Mouse (Mus musculus): ENCODE measurements around the gene Zfp775.
A peak's percentile ranks its signal among the peaks of the same experiment; 100 is the strongest.
"Not testable (repeated sequence)": the region's sequence is repeated elsewhere in the genome, so short reads cannot be mapped to it uniquely, and the experiment has no call there.

The Zfp775 gene

DNA sequence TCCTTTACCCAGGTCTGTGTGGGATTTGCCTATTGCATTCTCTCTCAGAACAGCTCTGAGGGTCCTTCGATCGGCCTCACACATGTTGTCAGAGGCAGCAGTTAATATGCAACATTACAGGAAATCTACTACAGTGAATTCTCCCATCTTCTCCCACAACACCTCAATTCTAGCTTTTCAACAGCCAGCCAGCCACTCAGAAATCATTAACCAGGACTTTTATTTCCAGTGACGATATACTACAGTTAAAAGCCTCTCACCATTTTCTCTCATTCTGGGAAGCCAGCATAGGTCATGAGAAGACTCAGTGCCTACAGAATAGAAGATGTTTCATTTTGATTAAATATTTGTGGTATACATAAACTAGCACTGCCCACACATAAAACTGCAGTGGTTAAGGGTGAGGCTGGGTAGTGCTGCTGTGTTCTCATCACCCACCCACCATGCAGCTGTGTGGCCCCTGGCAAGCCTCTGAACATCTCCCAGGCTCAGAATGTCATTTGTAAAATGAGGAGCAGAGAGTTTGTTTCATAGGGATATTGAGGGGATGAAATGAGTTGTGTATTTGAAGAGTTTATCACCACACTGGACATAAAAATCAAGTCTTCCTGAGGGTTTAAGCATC lies 10.5 kb upstream of the Zfp775 start:
- no peak for DNase-seq (ENCODE audit: extremely low spot score)

GRCm38 (mm10) chr6:48591871-48592270 lies 10.0 kb upstream of the Zfp775 start:
- DNase-seq (ENCODE audit: extremely low spot score): no peak

- DNase-seq (ENCODE audit: extremely low spot score): peak; percentile 97
These were observed 8.5 kb upstream of the Zfp775 start, which contains the start of the genes Repin1 and Gm44965 for GRCm38 (mm10) chr6:48593158-48594042. Gene Repin1, plus strand, starts transcription at chr6:48593883. Gene Gm44965, plus strand, starts transcription at chr6:48593941.

DNA sequence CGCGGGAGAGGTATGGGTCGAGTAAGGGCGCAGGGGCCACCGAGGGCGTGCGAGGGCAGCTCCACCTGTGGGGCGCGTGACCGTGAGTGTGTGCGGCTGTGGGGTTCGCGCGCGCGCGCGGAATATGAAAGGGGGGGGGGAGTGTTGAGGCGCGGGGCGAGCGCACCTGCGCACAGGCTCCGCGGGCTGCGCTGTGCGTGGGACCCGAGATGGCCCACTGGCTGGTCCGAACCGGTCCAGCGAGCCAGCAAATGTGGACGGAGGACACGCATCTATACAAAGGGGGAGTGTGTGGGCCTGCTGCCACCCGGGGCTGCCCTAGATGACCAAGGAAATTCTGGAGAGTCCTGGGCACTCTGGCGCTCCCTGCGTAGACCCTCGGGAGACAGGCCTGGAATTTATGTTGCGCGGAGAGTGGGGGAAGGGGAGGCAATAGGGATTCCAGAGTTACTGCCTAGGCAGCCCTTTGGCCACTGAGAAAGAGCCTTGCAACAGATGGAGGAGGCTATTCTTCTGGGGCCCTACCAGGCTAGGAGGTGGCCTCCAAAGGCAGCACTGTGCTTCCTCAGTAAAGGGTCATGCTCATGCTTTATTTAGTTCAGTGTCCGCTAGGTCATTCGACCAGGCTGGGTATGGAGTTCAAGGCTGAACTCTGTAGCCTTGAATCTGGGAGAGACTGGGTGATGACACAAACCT lies 7.7 kb upstream of the Zfp775 start:
- DNase-seq (ENCODE audit: extremely low spot score): peak; percentile 78

DNA sequence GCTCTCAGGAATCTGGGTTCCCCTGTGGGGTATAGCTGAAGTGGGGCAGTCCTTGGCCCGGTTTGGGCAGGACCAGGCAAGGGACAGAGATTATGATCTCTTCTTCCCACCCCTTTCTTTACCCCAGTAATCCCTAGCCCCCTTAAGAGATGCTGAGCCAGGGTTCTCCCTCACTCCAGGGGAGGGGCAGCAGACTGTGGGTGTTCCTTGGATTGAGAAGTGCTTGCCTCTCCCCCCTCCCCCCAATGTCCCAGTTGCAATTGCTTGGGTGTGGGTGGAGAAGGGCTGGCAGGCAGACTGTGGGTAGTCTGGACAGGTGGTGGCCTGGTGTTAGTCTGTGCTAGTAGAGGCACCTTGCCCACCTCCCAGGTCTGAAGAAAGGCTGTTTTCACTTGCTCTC lies 6.6 kb upstream of the Zfp775 start:
- no peak for DNase-seq (ENCODE audit: extremely low spot score)

GRCm38 (mm10) chr6:48596545-48597232 lies 5.2 kb upstream of the Zfp775 start:
- DNase-seq (ENCODE audit: extremely low spot score): no peak

DNA sequence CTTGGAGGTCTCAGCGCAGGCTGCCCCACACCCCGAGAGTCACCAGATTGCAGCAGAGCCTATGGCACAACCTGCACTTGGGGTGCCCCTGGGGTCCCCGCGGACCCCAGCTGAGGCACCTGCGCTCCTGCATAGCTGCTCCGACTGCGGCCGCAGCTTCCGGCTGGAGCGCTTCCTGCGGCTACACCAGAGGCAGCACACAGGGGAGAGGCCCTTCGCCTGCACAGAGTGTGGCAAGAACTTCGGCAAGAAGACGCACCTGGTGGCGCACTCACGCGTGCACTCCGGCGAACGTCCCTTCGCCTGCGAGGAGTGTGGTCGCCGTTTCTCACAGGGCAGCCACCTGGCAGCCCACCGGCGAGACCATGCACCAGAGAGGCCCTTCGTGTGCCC lies 4.6 kb upstream of the Zfp775 start:
- no peak for DNase-seq (ENCODE audit: extremely low spot score)

- no peak for DNase-seq (ENCODE audit: extremely low spot score)
These were observed 1.3 kb upstream of the Zfp775 start for GRCm38 (mm10) chr6:48600594-48600993.

- no peak for DNase-seq (ENCODE audit: extremely low spot score)
These were observed 348 bp downstream of the Zfp775 start for GRCm38 (mm10) chr6:48602080-48602741.

DNA sequence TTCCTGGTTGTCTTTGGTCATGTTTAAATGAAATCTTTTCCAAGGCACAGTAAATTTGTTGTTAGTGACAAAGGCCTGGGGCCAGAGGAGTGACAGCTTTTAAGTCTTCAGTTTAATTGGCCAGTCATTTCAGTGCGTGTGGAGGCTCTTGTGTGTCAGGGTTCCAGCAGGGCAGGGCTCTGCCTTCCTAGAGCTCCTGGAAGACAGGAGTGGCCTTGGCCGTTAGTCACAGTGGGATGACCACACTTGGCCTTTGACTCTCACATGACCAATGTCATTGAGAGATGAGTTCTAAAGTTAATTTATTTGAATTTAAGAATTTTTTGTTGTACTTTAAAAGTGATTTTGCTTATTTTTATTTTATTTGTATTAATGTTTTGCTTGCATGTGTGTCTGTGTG lies 6.3 kb downstream of the Zfp775 start:
- DNase-seq (ENCODE audit: extremely low spot score): no peak

DNA sequence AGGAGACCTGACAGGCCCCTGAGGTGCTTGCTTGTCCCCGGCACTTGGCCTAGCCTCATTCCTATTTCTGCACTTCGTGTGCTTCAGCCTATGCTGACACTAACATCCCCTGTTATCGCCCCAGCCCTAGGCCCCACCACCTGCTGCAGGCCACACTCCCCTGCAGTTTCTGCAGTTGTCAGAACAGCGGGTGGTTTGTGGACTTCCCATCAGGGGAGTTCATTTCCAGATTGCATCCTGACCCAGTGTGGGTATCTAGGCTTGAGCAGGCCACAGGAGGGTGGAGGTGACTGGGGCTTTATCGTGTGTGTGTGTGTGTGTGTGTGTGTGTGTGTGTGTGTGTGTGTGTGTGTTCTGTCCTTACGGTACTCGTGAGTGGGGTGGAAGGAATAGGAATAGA lies 7.6 kb downstream of the Zfp775 start:
- no peak for DNase-seq (ENCODE audit: extremely low spot score)

GRCm38 (mm10) chr6:48610657-48611056 lies 8.8 kb downstream of the Zfp775 start:
- DNase-seq (ENCODE audit: extremely low spot score): no peak

GRCm38 (mm10) chr6:48613464-48613863 lies 11.6 kb downstream of the Zfp775 start:
- DNase-seq (ENCODE audit: extremely low spot score): no peak

GRCm38 (mm10) chr6:48614756-48615155 lies 12.9 kb downstream of the Zfp775 start:
- DNase-seq (ENCODE audit: extremely low spot score): no peak

GRCm38 (mm10) chr6:48620031-48620430 lies 18.2 kb downstream of the Zfp775 start:
- DNase-seq (ENCODE audit: extremely low spot score): no peak

DNA sequence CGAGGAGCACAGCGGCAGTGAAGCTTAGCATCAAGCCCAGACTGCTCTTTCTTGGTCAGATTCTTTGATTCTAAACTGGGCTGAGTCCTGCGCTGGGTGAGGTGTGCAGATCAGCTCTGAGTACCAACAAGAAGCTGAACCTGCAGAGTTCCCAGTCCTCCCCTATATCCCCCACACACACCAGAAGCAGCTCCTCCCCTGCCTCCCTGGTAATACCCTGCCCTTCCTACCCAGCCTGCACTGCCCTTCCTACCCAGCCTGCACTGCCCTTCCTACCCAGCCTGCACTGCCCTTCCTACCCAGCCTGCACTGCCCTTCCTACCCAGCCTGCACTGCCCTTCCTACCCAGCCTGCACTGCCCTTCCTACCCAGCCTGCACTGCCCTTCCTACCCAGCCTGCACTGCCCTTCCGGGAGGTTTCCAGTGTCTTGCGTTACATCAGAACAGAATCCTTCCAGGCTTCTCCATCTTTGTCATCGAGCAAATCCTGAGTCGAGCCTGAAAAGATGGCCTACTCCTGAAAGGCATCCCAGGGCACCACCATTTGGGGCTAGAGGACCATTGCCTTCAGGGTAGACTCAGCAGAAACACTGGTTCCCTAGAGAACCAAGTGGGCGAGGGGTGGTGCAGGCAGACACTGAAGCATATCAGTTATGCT lies 20.5 kb downstream of the Zfp775 start:
- DNase-seq (ENCODE audit: extremely low spot score): not testable (repeated sequence)

- no peak for DNase-seq (ENCODE audit: extremely low spot score)
These were observed 21.6 kb downstream of the Zfp775 start for GRCm38 (mm10) chr6:48623460-48623859.

GRCm38 (mm10) chr6:48626464-48626863 lies 24.6 kb downstream of the Zfp775 start, which contains the start of gene AI854703:
Gene AI854703, plus strand, starts transcription at chr6:48626764.
- peak; percentile 15 for DNase-seq (ENCODE audit: extremely low spot score)

GRCm38 (mm10) chr6:48626984-48627383 lies 25.1 kb downstream of the Zfp775 start:
- DNase-seq (ENCODE audit: extremely low spot score): peak; percentile 61

GRCm38 (mm10) chr6:48627511-48627924 lies 25.7 kb downstream of the Zfp775 start:
- DNase-seq (ENCODE audit: extremely low spot score): no peak

GRCm38 (mm10) chr6:48628377-48628776 lies 26.5 kb downstream of the Zfp775 start:
- DNase-seq (ENCODE audit: extremely low spot score): no peak

Data from embryo, embryonic 9.5 days (tissue).